Mouse (Mus musculus) heart, adult 18-20 months (tissue): ENCODE measurements around the gene Kcne2. TPM values are rescaled to one million over a fixed set of nuclear protein-coding genes. Genes with fewer than 3 reads are reported as not detected.

Source experiments
- DNase-seq, 2 experiments: peaks; one replicate each; pipeline ENCODE4 v3.0.0; 2021 to 2022; ENCODE audit warnings: mixed read lengths in 1 of 2
- total RNA-seq, 2 experiments: library from RNA; stranded (reverse); gene quantifications; 2 replicates each; pipeline ENCODE4 v1.2.3; 2021

The Kcne2 gene
- total RNA-seq, 2 experiments from 2014 or later: not detected

- DNase-seq: peak; percentile 21 to 50
Observed at GRCm38 (mm10) chr16:92313953-92314741, 22.0 kb downstream of the Kcne2 start.

GRCm38 (mm10) chr16:92316049-92316738 is 24.0 kb downstream of the Kcne2 start:
- DNase-seq: no peak

GRCm38 (mm10) chr16:92319353-92320109 is 27.3 kb downstream of the Kcne2 start:
- DNase-seq: peak; percentile 27 to 48

- DNase-seq: no peak
Observed at GRCm38 (mm10) chr16:92320361-92320760, 28.2 kb downstream of the Kcne2 start.

- DNase-seq: no peak
Observed at GRCm38 (mm10) chr16:92321341-92321740, 29.2 kb downstream of the Kcne2 start, which contains the start of gene Fam243. TSS of gene Fam243 (minus strand) at chr16:92321441.

GRCm38 (mm10) chr16:92324309-92325061 is 32.3 kb downstream of the Kcne2 start:
- DNase-seq: no peak

GRCm38 (mm10) chr16:92325062-92325406 is 32.8 kb downstream of the Kcne2 start:
- no peak for DNase-seq

GRCm38 (mm10) chr16:92327911-92328310 is 35.7 kb downstream of the Kcne2 start:
- DNase-seq: no peak

GRCm38 (mm10) chr16:92330966-92331365 is 38.8 kb downstream of the Kcne2 start:
- DNase-seq: no peak

GRCm38 (mm10) chr16:92334600-92334999 is 42.4 kb downstream of the Kcne2 start:
- no peak for DNase-seq

GRCm38 (mm10) chr16:92336280-92336679 is 44.1 kb downstream of the Kcne2 start:
- DNase-seq: peak; percentile 65 to 82

- DNase-seq: peak; percentile 56 to 81
Observed at GRCm38 (mm10) chr16:92340612-92341511, 48.7 kb downstream of the Kcne2 start.

- DNase-seq: peak; percentile 82 to 87
Observed at GRCm38 (mm10) chr16:92345177-92345576, 53.0 kb downstream of the Kcne2 start.

- DNase-seq: peak; percentile 82 to 86
Observed at GRCm38 (mm10) chr16:92346297-92346916, 54.2 kb downstream of the Kcne2 start.

Other genes with a start within 250 kb of the Kcne2 start
- gene Mrps6, start 234.1 kb upstream of the Kcne2 start, total RNA-seq: 10 to 100 TPM; 62.0 to 64.5 TPM
- not detected for gene Gm49711, start 234.1 kb upstream of the Kcne2 start, total RNA-seq
- 10 to 100 TPM; 10.2 to 12.7 TPM for gene Slc5a3, start 234.1 kb upstream of the Kcne2 start, total RNA-seq
- gene Smim11, start 8.9 kb downstream of the Kcne2 start, total RNA-seq: 10 to 100 TPM; 80.8 to 88.3 TPM
- gene Fam243, start 29.1 kb downstream of the Kcne2 start, total RNA-seq: 1 to 10 TPM in 1 of 2 experiments, under 1 TPM in 1; 0.87 to 1.1 TPM
- gene Kcne1, start 67.1 kb downstream of the Kcne2 start, total RNA-seq: 1 to 10 TPM; 7.1 to 7.8 TPM
- gene Rcan1, start 178.5 kb downstream of the Kcne2 start, total RNA-seq: 100 to 1,000 TPM in 1 of 2 experiments, 10 to 100 TPM in 1; 95.4 to 129 TPM
- 1 to 10 TPM in 1 of 2 experiments, under 1 TPM in 1; 0.37 to 1.1 TPM for gene Clic6, start 193.3 kb downstream of the Kcne2 start, total RNA-seq